Mouse (Mus musculus) liver, embryonic 16.5 days (tissue): ENCODE measurements at regions not wholly inside any gene's neighbourhood (a gene's known extent, or its start where the extent isn't known, plus 50 kb on each side); places are given as distances from the start of the nearest gene placed in this dataset.

Experiments
- ATAC-seq: fragments of 200-750 bp; cut with Nextera tagmentation; 2 replicates; pipeline ENCODE4 v1.8.0; 2017; ENCODE audit warnings: low read depth, mild to moderate bottlenecking, moderate number of reproducible peaks, moderate library complexity
- H3K27ac ChIP-seq: fragments of 300-500 bp; sonication (generic); 2 replicates; pipeline ENCODE4 v1.5.1; 2014; ENCODE audit warnings: mild to moderate bottlenecking, low read length
- H3K27me3 ChIP-seq: fragments of 300-500 bp; sonication (generic); 2 replicates; pipeline ENCODE4 v1.6.1; 2014; ENCODE audit warnings: low read depth, low read length, mixed read lengths; ENCODE audit not compliant: control insufficient read depth, insufficient read depth
- H3K36me3 ChIP-seq: fragments of 300-500 bp; sonication (generic); 2 replicates; pipeline ENCODE4 v1.6.1; 2014; ENCODE audit warnings: mild to moderate bottlenecking; ENCODE audit not compliant: control insufficient read depth, insufficient read depth
- H3K4me1 ChIP-seq: fragments of 300-500 bp; sonication (generic); 2 replicates; pipeline ENCODE4 v1.6.1; 2014; ENCODE audit warnings: low read depth, low read length, mixed read lengths; ENCODE audit not compliant: control insufficient read depth
- H3K4me2 ChIP-seq: fragments of 300-500 bp; sonication (generic); 2 replicates; pipeline ENCODE4 v1.6.1; 2014; ENCODE audit warnings: low read depth, low read length, mixed read lengths
- H3K4me3 ChIP-seq: fragments of 300-500 bp; sonication (generic); 2 replicates; pipeline ENCODE4 v1.5.1; 2014; ENCODE audit warnings: low read depth, mild to moderate bottlenecking, low read length
- H3K9ac ChIP-seq: fragments of 300-500 bp; sonication (generic); 2 replicates; pipeline ENCODE4 v1.6.1; 2014; ENCODE audit warnings: low read depth, low read length
- H3K9me3 ChIP-seq: fragments of 300-500 bp; sonication (generic); replicated peaks from 2 replicates; pipeline ENCODE4 v1.6.1; 2016; ENCODE audit warnings: low read length; ENCODE audit not compliant: control insufficient read depth
- WGBS: fragments of 180-500 bp; shearing (Covaris S2); extraction: QIAGEN DNeasy Blood & Tissue Kit; methylation state at CpG from one replicate; pipeline ENCODE4 v1.1.7; 2014; ENCODE audit not compliant: insufficient replicate concordance; 5-methylcytosine and 5-hydroxymethylcytosine counted together

GRCm38 (mm10) chr12:71623271-71623670, 207.6 kb upstream of the Daam1 start:
- no peak for ATAC-seq
- Histone ChIP-seq H3K4me2 (no peak overlapping the region), H3K27me3 (no peaks in the 10 kb centered on the region), H3K4me3 (no peak overlapping the region), H3K36me3 (no peaks in the 10 kb centered on the region), H3K9me3 (no peaks in the 10 kb centered on the region), H3K4me1 (no peaks in the 10 kb centered on the region), H3K27ac (no peak overlapping the region), H3K9ac (no peak overlapping the region)
- 67% methylated on average over 5 of the region's 5 CpGs for WGBS

DNA sequence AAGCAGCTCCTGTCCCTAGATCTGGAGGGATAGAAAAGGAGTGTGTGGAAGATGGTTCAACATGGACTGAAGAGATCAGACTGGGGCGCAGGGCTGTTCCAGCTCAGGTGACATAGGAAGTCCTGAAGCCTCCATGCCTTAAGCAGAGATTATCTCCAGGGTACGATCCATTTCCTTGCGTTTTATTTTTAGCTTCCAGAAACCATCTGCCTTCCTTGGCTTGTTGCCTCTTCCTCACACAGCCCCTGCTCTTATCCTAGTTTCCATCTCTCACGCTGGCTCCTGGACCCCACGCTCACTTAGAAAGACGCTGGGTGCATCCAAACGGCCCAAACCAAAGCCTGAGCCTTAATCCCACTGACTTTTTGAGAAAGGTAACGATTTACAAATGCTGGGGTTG, 206.8 kb upstream of the Daam1 start:
- no peaks in the 10 kb centered on the region for H3K9me3 ChIP-seq
- H3K4me3 ChIP-seq = no peak overlapping the region
- no peaks in the 10 kb centered on the region for H3K4me1 ChIP-seq
- no peak for ATAC-seq
- H3K27me3 ChIP-seq = no peaks in the 10 kb centered on the region
- no peak overlapping the region for H3K4me2 ChIP-seq
- H3K36me3 ChIP-seq = no peaks in the 10 kb centered on the region
- no peak overlapping the region for H3K9ac ChIP-seq
- WGBS = 63% methylated on average over 8 of the region's 8 CpGs
- no peak overlapping the region for H3K27ac ChIP-seq

- H3K4me3 ChIP-seq = no peak overlapping the region
- 71% methylated on average over 6 of the region's 6 CpGs for WGBS
- ATAC-seq = no peak
Observed at GRCm38 (mm10) chr12:71624676-71625075, 206.2 kb upstream of the Daam1 start.

DNA sequence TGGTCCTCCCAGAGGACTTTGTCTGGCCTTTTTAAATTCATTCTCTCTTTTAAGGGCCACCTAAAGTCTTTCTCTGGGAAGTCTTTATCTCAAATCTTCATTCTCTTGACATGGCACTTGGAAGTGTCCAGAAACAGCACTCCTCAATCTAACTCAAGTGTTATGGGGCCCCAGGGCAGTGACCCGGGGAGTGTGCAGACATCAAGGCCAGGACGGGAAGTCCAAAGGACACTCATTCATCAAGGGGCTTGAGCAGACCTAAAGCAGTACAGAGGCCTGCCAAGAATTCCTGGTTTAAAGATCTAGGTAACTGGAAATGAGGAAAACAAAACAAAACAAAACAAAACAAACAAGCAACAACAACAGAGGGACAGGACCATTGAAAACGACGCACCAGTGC, 205.8 kb upstream of the Daam1 start:
- Histone ChIP-seq H3K4me1 (no peaks in the 10 kb centered on the region), H3K9me3 (no peaks in the 10 kb centered on the region), H3K27me3 (no peaks in the 10 kb centered on the region), H3K9ac (no peak overlapping the region), H3K27ac (no peak overlapping the region), H3K36me3 (no peaks in the 10 kb centered on the region), H3K4me3 (no peak overlapping the region), H3K4me2 (no peak overlapping the region)
- WGBS = 52% methylated on average over 4 of the region's 4 CpGs
- ATAC-seq = no peak

More at GRCm38 (mm10) chr12:71624676-71625075, 206.2 kb upstream of the Daam1 start:
- no peak overlapping the region for H3K4me2 ChIP-seq
- no peaks in the 10 kb centered on the region for H3K27me3 ChIP-seq
- no peak overlapping the region for H3K27ac ChIP-seq
- no peaks in the 10 kb centered on the region for H3K36me3 ChIP-seq
- no peaks in the 10 kb centered on the region for H3K4me1 ChIP-seq
- no peak overlapping the region for H3K9ac ChIP-seq
- no peaks in the 10 kb centered on the region for H3K9me3 ChIP-seq

DNA sequence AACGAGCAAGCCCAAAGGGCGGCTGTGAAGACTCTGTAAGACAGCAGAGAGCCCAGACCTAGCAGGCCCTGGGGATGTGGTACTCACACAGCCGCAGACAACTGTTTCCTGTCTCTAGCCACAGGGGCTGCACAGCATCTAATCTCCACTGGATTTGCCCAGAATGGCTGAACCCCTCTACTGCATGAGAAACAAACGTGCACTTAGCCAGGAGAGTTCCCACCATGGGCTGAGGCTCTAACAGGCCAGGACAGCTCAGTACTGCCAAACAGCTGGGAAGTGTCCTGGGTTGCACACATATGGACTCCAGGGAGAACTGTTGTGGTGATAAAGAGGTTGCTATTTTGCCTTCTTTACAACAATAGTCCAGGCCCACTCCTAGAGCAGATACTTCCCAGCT, 204.1 kb upstream of the Daam1 start:
- no peaks in the 10 kb centered on the region for H3K36me3 ChIP-seq
- H3K4me2 ChIP-seq = no peak overlapping the region
- ATAC-seq = no peak
- no peak overlapping the region for H3K9ac ChIP-seq
- H3K9me3 ChIP-seq = no peaks in the 10 kb centered on the region
- no peaks in the 10 kb centered on the region for H3K4me1 ChIP-seq
- H3K27me3 ChIP-seq = no peaks in the 10 kb centered on the region
- 4% methylated on average over 4 of the region's 4 CpGs for WGBS
- no peak overlapping the region for H3K27ac ChIP-seq
- no peak overlapping the region for H3K4me3 ChIP-seq

DNA sequence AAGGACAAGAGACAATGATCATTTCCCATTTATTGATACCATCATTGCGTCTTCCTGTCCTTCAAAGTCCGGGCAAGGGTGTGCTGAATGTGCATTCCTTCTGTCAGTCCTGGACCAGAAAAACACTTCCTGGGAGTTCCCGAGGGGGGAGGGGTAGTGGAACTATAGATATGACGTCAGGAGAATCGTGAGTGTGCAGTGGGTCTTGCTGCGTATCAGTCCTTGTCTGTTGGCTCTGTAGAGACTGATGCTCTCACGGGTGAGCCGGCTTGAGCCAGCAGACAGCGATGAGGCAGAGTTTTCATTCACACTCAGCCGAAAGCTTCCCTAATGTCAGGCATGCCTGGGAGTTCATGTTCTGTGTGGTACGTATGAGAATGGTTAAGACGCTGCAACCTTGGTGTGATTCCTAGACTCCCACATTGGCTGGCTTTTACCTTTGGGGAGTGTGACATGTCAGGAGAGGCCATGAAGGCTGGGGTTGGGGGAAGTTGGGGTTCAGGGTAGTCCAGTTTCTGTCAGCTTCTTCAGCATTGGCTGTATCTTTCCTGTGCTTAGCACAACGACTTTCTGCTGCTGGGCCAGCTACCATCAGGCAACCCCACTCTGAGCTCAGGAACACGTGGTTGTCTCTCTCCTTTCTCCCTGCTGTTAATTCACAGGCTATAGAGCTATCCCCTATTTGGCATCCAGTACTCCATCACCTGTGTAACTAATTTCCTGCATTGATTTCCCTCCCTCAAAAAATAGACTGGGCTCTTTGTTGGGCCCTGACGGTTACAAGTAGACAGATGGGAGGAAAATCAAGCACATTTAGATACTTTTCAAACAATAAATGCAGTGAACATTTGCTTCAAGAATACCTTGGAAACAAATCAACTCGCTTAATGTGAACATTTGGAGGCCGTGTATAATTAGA, 203.2 kb upstream of the Daam1 start:
- ATAC-seq = no peak
- WGBS = 53% methylated on average over 17 of the region's 17 CpGs

GRCm38 (mm10) chr12:71628340-71628738, 202.5 kb upstream of the Daam1 start:
- Histone ChIP-seq H3K4me3 (no peak overlapping the region), H3K4me2 (no peak overlapping the region), H3K9ac (no peak overlapping the region), H3K36me3 (no peaks in the 10 kb centered on the region), H3K27ac (no peak overlapping the region), H3K9me3 (no peaks in the 10 kb centered on the region), H3K27me3 (no peaks in the 10 kb centered on the region), H3K4me1 (no peaks in the 10 kb centered on the region)
- no peak for ATAC-seq
- WGBS = 42% methylated on average over 5 of the region's 5 CpGs

More for the DNA sequence above, 203.2 kb upstream of the Daam1 start:
- Histone ChIP-seq H3K9ac (no peak overlapping the region), H3K27ac (no peak overlapping the region), H3K4me3 (no peak overlapping the region), H3K36me3 (no peaks in the 10 kb centered on the region), H3K27me3 (no peaks in the 10 kb centered on the region), H3K4me2 (no peak overlapping the region), H3K4me1 (no peaks in the 10 kb centered on the region), H3K9me3 (no peaks in the 10 kb centered on the region)

- no peaks in the 10 kb centered on the region for H3K36me3 ChIP-seq
- no peaks in the 10 kb centered on the region for H3K27me3 ChIP-seq
- no peaks in the 10 kb centered on the region for H3K9me3 ChIP-seq
- H3K4me3 ChIP-seq = no peak overlapping the region
- H3K9ac ChIP-seq = no peak overlapping the region
- H3K4me1 ChIP-seq = no peaks in the 10 kb centered on the region
- no peak for ATAC-seq
- WGBS = 76% methylated on average over 10 of the region's 10 CpGs
- H3K4me2 ChIP-seq = no peak overlapping the region
- H3K27ac ChIP-seq = no peak overlapping the region
Observed at GRCm38 (mm10) chr12:71628796-71629195, 202.1 kb upstream of the Daam1 start.

GRCm38 (mm10) chr12:71630386-71630785, 200.5 kb upstream of the Daam1 start:
- Histone ChIP-seq H3K9me3 (no peaks in the 10 kb centered on the region), H3K4me3 (no peak overlapping the region), H3K9ac (no peak overlapping the region), H3K27me3 (no peaks in the 10 kb centered on the region), H3K36me3 (no peaks in the 10 kb centered on the region), H3K4me2 (no peak overlapping the region), H3K4me1 (no peaks in the 10 kb centered on the region), H3K27ac (no peak overlapping the region)
- 54% methylated on average over 3 of the region's 3 CpGs for WGBS
- no peak for ATAC-seq
